Mouse (Mus musculus) retina, postnatal 7 days (tissue): ENCODE results near the gene Pde11a.

Experiments
- DNase-seq: peaks from one replicate; pipeline ENCODE4 v3.0.0-alpha.2; 2012; ENCODE audit warnings: low read depth, low spot score

Pde11a gene

GRCm38 (mm10) chr2:76095861-76096260, 242.7 kb downstream of the Pde11a start:
- DNase-seq = no peak

GRCm38 (mm10) chr2:76090506-76090905, 248.1 kb downstream of the Pde11a start:
- no peak for DNase-seq

GRCm38 (mm10) chr2:76088844-76089243, 249.7 kb downstream of the Pde11a start:
- no peak for DNase-seq

- DNase-seq = no peak
These were observed 250.2 kb downstream of the Pde11a start for GRCm38 (mm10) chr2:76088413-76088812.

- DNase-seq = no peak
These were observed 251.4 kb downstream of the Pde11a start for GRCm38 (mm10) chr2:76087170-76087569.

- no peak for DNase-seq
These were observed 253.6 kb downstream of the Pde11a start for GRCm38 (mm10) chr2:76084982-76085381.

- no peak for DNase-seq
These were observed 254.7 kb downstream of the Pde11a start for GRCm38 (mm10) chr2:76083901-76084300.

GRCm38 (mm10) chr2:76083396-76083795, 255.2 kb downstream of the Pde11a start:
- no peak for DNase-seq

GRCm38 (mm10) chr2:76081991-76082390, 256.6 kb downstream of the Pde11a start:
- no peak for DNase-seq

GRCm38 (mm10) chr2:76080549-76080948, 258.0 kb downstream of the Pde11a start:
- no peak for DNase-seq

- no peak for DNase-seq
These were observed 261.7 kb downstream of the Pde11a start for GRCm38 (mm10) chr2:76076838-76077237.

GRCm38 (mm10) chr2:76076047-76076446, 262.5 kb downstream of the Pde11a start:
- DNase-seq = no peak

- no peak for DNase-seq
These were observed 265.5 kb downstream of the Pde11a start for GRCm38 (mm10) chr2:76073079-76073478.

- peak; percentile 46 for DNase-seq
These were observed 267.9 kb downstream of the Pde11a start for GRCm38 (mm10) chr2:76070432-76071306.

GRCm38 (mm10) chr2:76069238-76069637, 269.3 kb downstream of the Pde11a start:
- no peak for DNase-seq

- no peak for DNase-seq
These were observed 270.4 kb downstream of the Pde11a start for GRCm38 (mm10) chr2:76068155-76068554.

GRCm38 (mm10) chr2:76067144-76067543, 271.4 kb downstream of the Pde11a start:
- no peak for DNase-seq

- DNase-seq = no peak
These were observed 273.3 kb downstream of the Pde11a start for GRCm38 (mm10) chr2:76065292-76065691.

GRCm38 (mm10) chr2:76064078-76064477, 274.5 kb downstream of the Pde11a start:
- DNase-seq = no peak

GRCm38 (mm10) chr2:76060207-76060606, 278.4 kb downstream of the Pde11a start:
- DNase-seq = no peak

- no peak for DNase-seq
These were observed 279.0 kb downstream of the Pde11a start for GRCm38 (mm10) chr2:76059595-76059994.

- no peak for DNase-seq
These were observed 279.7 kb downstream of the Pde11a start for GRCm38 (mm10) chr2:76058661-76059467.

- no peak for DNase-seq
These were observed 281.0 kb downstream of the Pde11a start for GRCm38 (mm10) chr2:76057555-76057954.
